Mouse (Mus musculus) liver, embryonic 15.5 days (tissue): ENCODE measurements around the gene Igsf11. TPM values are rescaled to one million over a fixed set of nuclear protein-coding genes. Genes with fewer than 3 reads are reported as not detected.
"Not testable (repeated sequence)": the region's sequence is repeated elsewhere in the genome, so short reads cannot be mapped to it uniquely, and the experiment has no call there.

Experiments used
- ATAC-seq: fragments of 200-750 bp; cut with Nextera tagmentation; 2 replicates; pipeline ENCODE4 v1.8.0; 2017; ENCODE audit warnings: moderate number of reproducible peaks, mild to moderate bottlenecking, moderate library complexity; ENCODE audit not compliant: insufficient read depth
- H3K27ac ChIP-seq: fragments of 300-500 bp; sonication (generic); replicated peaks from 2 replicates; pipeline ENCODE4 v1.5.1; 2015; ENCODE audit warnings: mild to moderate bottlenecking, inconsistent platforms
- H3K27me3 ChIP-seq: fragments of 300-500 bp; sonication (generic); 2 replicates; pipeline ENCODE4 v1.6.1; 2015; ENCODE audit warnings: mild to moderate bottlenecking, inconsistent platforms
- H3K36me3 ChIP-seq: fragments of 300-500 bp; sonication (generic); replicated peaks from 2 replicates; pipeline ENCODE4 v1.6.1; 2015; ENCODE audit warnings: moderate library complexity, mild to moderate bottlenecking, inconsistent platforms
- H3K4me1 ChIP-seq: fragments of 300-500 bp; sonication (generic); replicated peaks from 2 replicates; pipeline ENCODE4 v1.6.1; 2015; ENCODE audit warnings: inconsistent platforms
- H3K4me2 ChIP-seq: fragments of 300-500 bp; sonication (generic); 2 replicates; pipeline ENCODE4 v1.6.1; 2015; ENCODE audit warnings: moderate library complexity, mild to moderate bottlenecking, inconsistent platforms
- H3K4me3 ChIP-seq: fragments of 300-500 bp; sonication (generic); replicated peaks from 2 replicates; pipeline ENCODE4 v1.5.1; 2015; ENCODE audit warnings: mild to moderate bottlenecking, inconsistent platforms
- H3K9ac ChIP-seq: fragments of 300-500 bp; sonication (generic); 2 replicates; pipeline ENCODE4 v1.6.1; 2015; ENCODE audit warnings: moderate library complexity, mild to moderate bottlenecking, inconsistent platforms
- H3K9me3 ChIP-seq: fragments of 300-500 bp; sonication (generic); replicated peaks from 2 replicates; pipeline ENCODE4 v1.6.1; 2016; ENCODE audit warnings: inconsistent platforms
- WGBS: fragments of 180-500 bp; shearing (Covaris S2); methylation state at CpG from one replicate; pipeline ENCODE4 v1.1.7; 2015; ENCODE audit warnings: mixed read lengths; ENCODE audit not compliant: insufficient replicate concordance; 5-methylcytosine and 5-hydroxymethylcytosine counted together
- polyA plus RNA-seq: library from polyadenylated mRNA; unstranded; fragments of >200 nt; fragmentation: Nextera tagmentation; extraction: Ambion mirVana; gene quantifications from 2 replicates; pipeline ENCODE4 v1.2.1, GENCODE M21; 2015

The Igsf11 gene
- polyA plus RNA-seq, 1 experiment from 2014 or later = 0.13 TPM

- Histone ChIP-seq H3K9ac (no peak overlapping the region), H3K27ac (no peak overlapping the region), H3K9me3 (no peaks in the 10 kb centered on the region; the same call in 1 of the 2 replicates), H3K4me2 (no peak overlapping the region), H3K4me1 (no peaks in the 10 kb centered on the region), H3K27me3 (no peaks in the 10 kb centered on the region), H3K36me3 (no peaks in the 10 kb centered on the region), H3K4me3 (no peak overlapping the region)
- 48% methylated on average over 5 of the region's 5 CpGs for WGBS
- ATAC-seq = no peak
These were observed 62.8 kb downstream of the Igsf11 start for GRCm38 (mm10) chr16:38955296-38955695.

GRCm38 (mm10) chr16:38958801-38959200, 66.3 kb downstream of the Igsf11 start:
- 52% methylated on average over 9 of the region's 9 CpGs for WGBS
- H3K4me1 ChIP-seq = no peaks in the 10 kb centered on the region
- no peaks in the 10 kb centered on the region for H3K9me3 ChIP-seq
- no peak for ATAC-seq
- no peak overlapping the region for H3K9ac ChIP-seq
- H3K4me3 ChIP-seq = no peak overlapping the region
- no peaks in the 10 kb centered on the region for H3K27me3 ChIP-seq
- H3K36me3 ChIP-seq = no peaks in the 10 kb centered on the region
- no peak overlapping the region for H3K4me2 ChIP-seq
- H3K27ac ChIP-seq = no peak overlapping the region

GRCm38 (mm10) chr16:38960550-38960949, 68.1 kb downstream of the Igsf11 start:
- Histone ChIP-seq H3K9ac (no peak overlapping the region), H3K4me2 (no peak overlapping the region), H3K4me1 (no peaks in the 10 kb centered on the region), H3K27me3 (no peaks in the 10 kb centered on the region), H3K36me3 (no peaks in the 10 kb centered on the region), H3K27ac (no peak overlapping the region), H3K4me3 (no peak overlapping the region), H3K9me3 (no peaks in the 10 kb centered on the region)
- no peak for ATAC-seq
- 57% methylated on average over 8 of the region's 8 CpGs for WGBS

GRCm38 (mm10) chr16:38961865-38962264, 69.4 kb downstream of the Igsf11 start:
- Histone ChIP-seq H3K27ac (no peak overlapping the region), H3K9ac (no peak overlapping the region), H3K4me2 (no peak overlapping the region), H3K4me1 (no peaks in the 10 kb centered on the region), H3K27me3 (no peaks in the 10 kb centered on the region), H3K9me3 (no peaks in the 10 kb centered on the region), H3K4me3 (no peak overlapping the region), H3K36me3 (no peaks in the 10 kb centered on the region)
- no peak for ATAC-seq
- 61% methylated on average over 2 of the region's 2 CpGs for WGBS

GRCm38 (mm10) chr16:38962695-38963094, 70.2 kb downstream of the Igsf11 start:
- Histone ChIP-seq H3K36me3 (no peaks in the 10 kb centered on the region), H3K4me3 (no peak overlapping the region), H3K4me1 (no peaks in the 10 kb centered on the region), H3K4me2 (no peak overlapping the region), H3K27ac (no peak overlapping the region), H3K9ac (no peak overlapping the region), H3K9me3 (no peaks in the 10 kb centered on the region), H3K27me3 (no peaks in the 10 kb centered on the region)
- WGBS = 43% methylated on average over 9 of the region's 9 CpGs
- no peak for ATAC-seq

GRCm38 (mm10) chr16:38967026-38967425, 74.6 kb downstream of the Igsf11 start:
- Histone ChIP-seq H3K27me3 (no peaks in the 10 kb centered on the region), H3K4me2 (no peak overlapping the region)
- ATAC-seq = no peak

GRCm38 (mm10) chr16:38976151-38976550, 83.7 kb downstream of the Igsf11 start:
- Histone ChIP-seq H3K9me3 (no peaks in the 10 kb centered on the region), H3K4me3 (no peak overlapping the region), H3K27ac (no peak overlapping the region), H3K27me3 (no peaks in the 10 kb centered on the region), H3K4me1 (no peaks in the 10 kb centered on the region), H3K9ac (no peak overlapping the region), H3K4me2 (no peak overlapping the region), H3K36me3 (no peaks in the 10 kb centered on the region)
- ATAC-seq = no peak
- 70% methylated on average over 13 of the region's 13 CpGs for WGBS

More at GRCm38 (mm10) chr16:38967026-38967425, 74.6 kb downstream of the Igsf11 start:
- Histone ChIP-seq H3K27ac (no peak overlapping the region), H3K4me3 (no peak overlapping the region), H3K9ac (no peak overlapping the region), H3K36me3 (no peaks in the 10 kb centered on the region), H3K9me3 (no peaks in the 10 kb centered on the region), H3K4me1 (no peaks in the 10 kb centered on the region)
- WGBS = 68% methylated on average over 10 of the region's 10 CpGs

GRCm38 (mm10) chr16:38978546-38978945, 86.1 kb downstream of the Igsf11 start:
- Histone ChIP-seq H3K4me2 (no peak overlapping the region), H3K27ac (no peak overlapping the region), H3K4me3 (no peak overlapping the region), H3K9ac (no peak overlapping the region), H3K36me3 (no peaks in the 10 kb centered on the region), H3K27me3 (no peaks in the 10 kb centered on the region), H3K9me3 (no peaks in the 10 kb centered on the region), H3K4me1 (no peaks in the 10 kb centered on the region)
- 57% methylated on average over 2 of the region's 2 CpGs for WGBS
- no peak for ATAC-seq

GRCm38 (mm10) chr16:38980546-38980945, 88.1 kb downstream of the Igsf11 start:
- no peaks in the 10 kb centered on the region for H3K9me3 ChIP-seq
- H3K27ac ChIP-seq = no peak overlapping the region
- no peak for ATAC-seq
- no peaks in the 10 kb centered on the region for H3K36me3 ChIP-seq
- no peaks in the 10 kb centered on the region for H3K27me3 ChIP-seq
- WGBS = 43% methylated on average over 5 of the region's 5 CpGs
- H3K4me3 ChIP-seq = no peak overlapping the region
- H3K4me1 ChIP-seq = no peaks in the 10 kb centered on the region
- H3K4me2 ChIP-seq = no peak overlapping the region
- no peak overlapping the region for H3K9ac ChIP-seq

- Histone ChIP-seq H3K27me3 (no peaks in the 10 kb centered on the region), H3K9ac (no peak overlapping the region), H3K9me3 (no peaks in the 10 kb centered on the region), H3K4me2 (no peak overlapping the region), H3K36me3 (no peaks in the 10 kb centered on the region), H3K4me3 (no peak overlapping the region), H3K27ac (no peak overlapping the region), H3K4me1 (no peaks in the 10 kb centered on the region)
- 21% methylated on average over 5 of the region's 5 CpGs for WGBS
- no peak for ATAC-seq
These were observed 89.6 kb downstream of the Igsf11 start for GRCm38 (mm10) chr16:38982051-38982450.

GRCm38 (mm10) chr16:38982508-38983236, 90.2 kb downstream of the Igsf11 start:
- H3K4me3 ChIP-seq = no peak overlapping the region
- no peak overlapping the region for H3K4me2 ChIP-seq
- ATAC-seq = no peak
- H3K9ac ChIP-seq = no peak overlapping the region
- H3K36me3 ChIP-seq = no peaks in the 10 kb centered on the region
- H3K4me1 ChIP-seq = no peaks in the 10 kb centered on the region
- no peaks in the 10 kb centered on the region for H3K9me3 ChIP-seq
- no peaks in the 10 kb centered on the region for H3K27me3 ChIP-seq
- WGBS = 47% methylated on average over 12 of the region's 12 CpGs
- no peak overlapping the region for H3K27ac ChIP-seq

- H3K9me3 ChIP-seq, H3K27ac ChIP-seq, H3K4me1 ChIP-seq, H3K4me2 ChIP-seq, H3K36me3 ChIP-seq, H3K9ac ChIP-seq, H3K4me3 ChIP-seq, ATAC-seq, H3K27me3 ChIP-seq: not testable (repeated sequence)
- WGBS = 47% methylated on average over 3 of the region's 3 CpGs
These were observed 91.4 kb downstream of the Igsf11 start for GRCm38 (mm10) chr16:38983850-38984249.
